Mouse (Mus musculus) gastrocnemius, adult 2 months (tissue): ENCODE measurements around the gene Adgre1. TPM values are rescaled to one million over a fixed set of nuclear protein-coding genes. Genes with fewer than 3 reads are reported as not detected.

ENCODE experiments used
- DNase-seq: peaks from one replicate; pipeline ENCODE4 v3.0.0; 2022
- H3K27ac ChIP-seq: fragments of 200-600 bp; 2 replicates; pipeline ENCODE4 v1.8.1; 2022; ENCODE audit warnings: mild to moderate bottlenecking
- H3K4me3 ChIP-seq: fragments of 200-600 bp; 2 replicates; pipeline ENCODE4 v1.8.1; 2022; ENCODE audit warnings: mild to moderate bottlenecking, moderate library complexity
- CTCF ChIP-seq: fragments of 200-600 bp; IDR thresholded peaks from 2 replicates; pipeline ENCODE4 v1.8.1; 2022; ENCODE audit warnings: antibody characterized with exemption, mild to moderate bottlenecking, moderate library complexity
- intact Hi-C: fragments of 180-260 bp; cut with DNase I; formaldehyde crosslinking; loops from one replicate; pipeline ENCODE4 v1.15.1; 2025
- total RNA-seq, 2 experiments: library from RNA; stranded (reverse); gene quantifications; 2 replicates each; pipeline ENCODE4 v1.2.3; 2021

Adgre1 gene
- total RNA-seq, 2 experiments from 2014 or later, result 2.4 to 3.2 TPM

GRCm38 (mm10) chr17:57344029-57344707 lies 14.3 kb upstream of the Adgre1 start:
- intact Hi-C loops, result no loop called here

DNA sequence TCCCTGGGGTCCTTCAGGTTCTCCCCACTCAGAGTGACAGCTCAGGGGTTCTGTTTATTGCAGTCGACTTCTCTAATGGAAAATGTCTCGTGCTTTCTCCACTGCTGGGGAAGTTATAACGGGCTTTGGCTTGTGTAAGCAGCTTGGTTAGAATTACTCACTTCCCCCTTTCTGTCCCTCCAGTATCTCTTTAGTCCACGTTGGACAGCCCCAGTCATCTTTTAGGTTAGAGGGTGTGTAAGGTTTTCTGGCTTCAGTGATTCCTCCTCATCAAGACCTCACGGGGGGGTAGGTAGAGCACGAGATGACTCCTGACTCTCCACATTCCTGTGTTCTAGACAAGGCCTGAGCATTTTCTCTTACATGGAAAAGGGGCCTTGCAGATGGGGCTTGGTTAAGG lies 11.5 kb upstream of the Adgre1 start:
- DNase-seq, result no peak
- intact Hi-C loops, result no loop called here
- H3K4me3 ChIP-seq, result no peak overlapping the region
- H3K27ac ChIP-seq, result no peak overlapping the region
- no peak for TF ChIP-seq CTCF

More at GRCm38 (mm10) chr17:57344029-57344707, 14.3 kb upstream of the Adgre1 start:
- no peak for DNase-seq
- no peak overlapping the region for H3K4me3 ChIP-seq
- TF ChIP-seq CTCF, result no peak
- no peak overlapping the region for H3K27ac ChIP-seq

DNA sequence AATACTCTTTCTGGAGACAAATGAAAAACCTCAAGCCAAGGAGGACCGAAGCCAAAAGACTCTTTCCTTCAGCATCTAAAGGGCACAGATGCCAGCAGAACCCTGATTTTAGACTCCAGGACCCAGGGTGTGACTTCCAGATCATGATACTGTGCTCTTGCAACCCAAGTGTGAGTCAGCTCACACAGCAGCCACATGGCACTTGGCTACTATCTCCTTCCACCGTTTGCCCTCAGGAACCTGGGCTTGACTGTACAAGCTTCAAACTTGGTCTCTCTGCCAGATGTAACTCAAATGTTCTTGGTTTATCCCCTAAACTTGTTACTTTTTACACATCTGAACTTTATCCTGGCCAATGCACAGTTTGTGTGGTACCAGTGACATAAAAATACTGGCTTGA lies 10.7 kb upstream of the Adgre1 start:
- no peak for DNase-seq
- no peak overlapping the region; the same call in 1 of the 2 replicates for H3K27ac ChIP-seq
- no peak for TF ChIP-seq CTCF
- intact Hi-C loops, result no loop called here
- H3K4me3 ChIP-seq, result no peak overlapping the region

DNA sequence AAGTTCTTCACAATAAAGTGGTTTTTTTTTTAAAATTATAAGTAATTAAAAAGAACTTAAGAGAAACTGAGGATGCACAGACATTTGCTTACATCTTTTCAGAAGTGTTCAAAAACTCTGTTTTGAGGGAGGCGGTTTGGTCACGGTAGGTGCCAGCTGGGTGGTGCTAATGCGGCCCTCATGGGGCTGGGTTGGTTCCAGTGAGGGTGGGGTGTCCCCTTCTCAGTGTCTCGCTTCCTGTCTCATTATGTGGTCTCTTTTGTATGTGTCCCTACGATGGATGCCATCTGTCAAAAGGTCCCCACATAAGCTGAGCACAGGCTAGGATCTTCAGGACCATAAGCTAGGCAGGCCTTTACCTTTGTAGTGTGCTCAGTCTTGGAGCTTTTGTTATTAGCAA lies 9.4 kb upstream of the Adgre1 start:
- TF ChIP-seq CTCF, result no peak
- no peak overlapping the region for H3K4me3 ChIP-seq
- DNase-seq, result no peak
- intact Hi-C loops, result no loop called here
- no peak overlapping the region for H3K27ac ChIP-seq

DNA sequence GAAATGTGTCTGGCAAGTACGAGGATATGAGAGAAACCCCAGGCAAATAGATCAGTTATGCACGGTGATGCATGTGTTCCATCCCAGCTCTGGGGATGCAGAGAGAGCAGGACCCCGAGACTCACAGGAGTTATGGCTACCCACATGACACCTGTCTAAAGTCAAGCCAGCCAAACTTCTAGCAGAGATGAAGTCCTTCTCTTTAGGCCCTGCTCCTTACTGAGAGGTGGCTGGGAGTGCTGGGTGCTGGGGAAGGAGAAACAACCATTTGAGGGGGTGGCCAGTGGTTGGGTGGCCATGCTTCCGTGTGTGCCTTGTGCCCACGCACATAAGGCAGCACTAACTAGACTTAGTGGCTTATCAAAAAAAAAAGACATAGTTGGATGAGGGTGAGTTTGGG lies 8.3 kb upstream of the Adgre1 start:
- DNase-seq, result no peak
- TF ChIP-seq CTCF, result no peak
- Histone ChIP-seq H3K27ac (no peak overlapping the region), H3K4me3 (no peak overlapping the region)
- intact Hi-C loops, result no loop called here

DNA sequence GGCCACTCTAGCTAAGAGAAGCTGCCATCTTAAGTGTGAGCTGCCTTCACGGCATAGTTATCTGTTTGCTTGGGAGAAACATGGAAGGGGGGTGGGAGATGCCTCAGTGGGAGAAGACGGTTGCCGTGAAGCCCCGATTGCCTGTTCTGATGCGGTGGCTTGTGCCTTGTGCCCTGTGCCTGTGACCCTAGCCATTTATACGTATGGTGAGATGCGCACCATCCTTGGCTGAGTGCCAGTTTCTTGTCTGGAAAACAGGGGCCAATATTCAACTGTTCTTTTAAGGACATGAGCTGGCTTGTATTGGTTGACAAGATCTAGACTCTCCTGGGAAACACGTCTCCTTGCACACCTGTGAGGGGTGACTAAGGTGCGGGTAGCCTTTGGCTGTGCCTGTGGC lies 7.4 kb upstream of the Adgre1 start:
- no peak for TF ChIP-seq CTCF
- DNase-seq, result no peak
- H3K4me3 ChIP-seq, result no peak overlapping the region
- intact Hi-C loops, result no loop called here
- no peak overlapping the region for H3K27ac ChIP-seq

- Histone ChIP-seq H3K27ac (no peak overlapping the region), H3K4me3 (peak overlapping the region; percentile 48)
- no peak for DNase-seq
These were observed 1.2 kb downstream of the Adgre1 start for GRCm38 (mm10) chr17:57359485-57360241.

More at GRCm38 (mm10) chr17:57359485-57360241, 1.2 kb downstream of the Adgre1 start:
- intact Hi-C loops, result no loop called here
- TF ChIP-seq CTCF, result no peak

Other genes starting within 250 kb of the Adgre1 start
- not detected for gene Cd70, start 208.9 kb upstream of the Adgre1 start, total RNA-seq
- gene Tnfsf14, start 164.5 kb upstream of the Adgre1 start, total RNA-seq, result not detected
- 10 to 100 TPM; 10.3 to 24.5 TPM for gene C3, start 130.6 kb upstream of the Adgre1 start, total RNA-seq
- 10 to 100 TPM; 24.0 to 24.4 TPM for gene Gpr108, start 110.2 kb upstream of the Adgre1 start, total RNA-seq
- 100 to 1,000 TPM; 170 to 176 TPM for gene Trip10, start 109.2 kb upstream of the Adgre1 start, total RNA-seq
- gene Vav1, start 79.6 kb upstream of the Adgre1 start, total RNA-seq, result under 1 TPM; 0.46 to 0.56 TPM
- gene Vmn2r120, start 186.8 kb downstream of the Adgre1 start, total RNA-seq, result not detected